Mouse (Mus musculus) thymus, adult 2 months (tissue): Measurements from ENCODE around the gene Iqcf3.

ENCODE experiments used
- CTCF ChIP-seq: fragments of 200-500 bp; IDR thresholded peaks from 2 replicates; pipeline ENCODE4 v1.5.1; 2012; ENCODE audit warnings: mild to moderate bottlenecking, control low read depth, low read length, moderate library complexity, borderline replicate concordance; ENCODE audit not compliant: control insufficient read depth, poor library complexity, insufficient read depth; ENCODE audit errors: extremely low read depth
- POLR2A ChIP-seq: fragments of 200-500 bp; IDR thresholded peaks from 2 replicates; pipeline ENCODE4 v1.6.1; 2012; ENCODE audit warnings: mild to moderate bottlenecking, low read length, control low read depth, moderate library complexity; ENCODE audit not compliant: control insufficient read depth, poor library complexity, insufficient read depth; ENCODE audit errors: extremely low read depth

GRCm38 (mm10) chr9:106534296-106534695, 27.1 kb downstream of the Iqcf3 start:
- no peak for TF ChIP-seq CTCF
- TF ChIP-seq POLR2A = no peak
